Mouse (Mus musculus): ENCODE results near the gene Adam17. TPM values are rescaled to one million over a fixed set of nuclear protein-coding genes. Genes with fewer than 3 reads are reported as not detected.
A peak's percentile ranks its signal among the peaks of the same experiment; 100 is the strongest.

Adam17 gene
- 41.7 and 44.4 TPM in 2 replicates for polyA plus RNA-seq (2014; fragmentation: Nextera tagmentation; extraction: Ambion mirVana)

- DNase-seq (ENCODE audit: low spot score) = peak; percentile 94
- H3K4me2 ChIP-seq (ENCODE audit: low read depth, severe bottlenecking) = peak within 1 kb of the TSS; percentile 75
- no peaks in the 10 kb centered on the region for H3K9me3 ChIP-seq (ENCODE audit: control insufficient read depth, low read length)
- H3K27ac ChIP-seq (replicated peaks; ENCODE audit: low read depth, low read length) = peak within 1 kb of the TSS; percentile 89
- peak; percentile 94 for ATAC-seq (ENCODE audit: insufficient number of reproducible peaks, low FRiP score, low TSS enrichment, low read depth)
- no peaks in the 10 kb centered on the region for H3K4me1 ChIP-seq (ENCODE audit: control insufficient read depth, insufficient read depth, low read length)
- no peaks in the 10 kb centered on the region for H3K27me3 ChIP-seq (ENCODE audit: control insufficient read depth, insufficient read depth, low read length)
- H3K36me3 ChIP-seq (ENCODE audit: control insufficient read depth, insufficient read depth, low read length) = no peaks in the 10 kb centered on the region
- peak within 1 kb of the TSS; percentile 63 for H3K4me3 ChIP-seq (ENCODE audit: low read depth, low read length)
- H3K9ac ChIP-seq (ENCODE audit: low read length) = peak within 1 kb of the TSS; percentile 84
- WGBS = under 1% methylated on average over 55 of the region's 55 CpGs
Measured at GRCm38 (mm10) chr12:21373100-21373819, at the start of gene Adam17. Gene Adam17 (minus strand): TSS chr12:21373632.

- no peaks in the 10 kb centered on the region for H3K27me3 ChIP-seq (ENCODE audit: control insufficient read depth, insufficient read depth, low read length)
- H3K4me3 ChIP-seq (ENCODE audit: low read depth, low read length) = no peak overlapping the region
- DNase-seq (ENCODE audit: low spot score) (peak; percentile 25), ATAC-seq (ENCODE audit: insufficient number of reproducible peaks, low FRiP score, low TSS enrichment, low read depth) (no peak)
- no peak overlapping the region for H3K9ac ChIP-seq (ENCODE audit: low read length)
- H3K27ac ChIP-seq (replicated peaks; ENCODE audit: low read depth, low read length) = no peak overlapping the region
- no peaks in the 10 kb centered on the region for H3K4me1 ChIP-seq (ENCODE audit: control insufficient read depth, insufficient read depth, low read length)
- H3K4me2 ChIP-seq (ENCODE audit: low read depth, severe bottlenecking) = peak overlapping the region; percentile 58
- H3K9me3 ChIP-seq (ENCODE audit: control insufficient read depth, low read length) = no peaks in the 10 kb centered on the region
- H3K36me3 ChIP-seq (ENCODE audit: control insufficient read depth, insufficient read depth, low read length) = peaks cover 6% of the 10 kb centered on the region; the same call in 1 of the 2 replicates
- WGBS = 58% methylated on average over 11 of the region's 11 CpGs
Measured at GRCm38 (mm10) chr12:21418621-21419131, 45.2 kb upstream of the Adam17 start.

GRCm38 (mm10) chr12:21418083-21418482, 44.7 kb upstream of the Adam17 start:
- H3K9ac ChIP-seq (ENCODE audit: low read length) = peak overlapping the region; percentile 62
- H3K27ac ChIP-seq (replicated peaks; ENCODE audit: low read depth, low read length) = no peak overlapping the region
- H3K27me3 ChIP-seq (ENCODE audit: control insufficient read depth, insufficient read depth, low read length) = no peaks in the 10 kb centered on the region
- no peaks in the 10 kb centered on the region for H3K9me3 ChIP-seq (ENCODE audit: control insufficient read depth, low read length)
- H3K36me3 ChIP-seq (ENCODE audit: control insufficient read depth, insufficient read depth, low read length) = peaks cover 8% of the 10 kb centered on the region; the same call in 1 of the 2 replicates
- peak overlapping the region; percentile 58 for H3K4me2 ChIP-seq (ENCODE audit: low read depth, severe bottlenecking)
- ATAC-seq (ENCODE audit: insufficient number of reproducible peaks, low FRiP score, low TSS enrichment, low read depth) (no peak), DNase-seq (ENCODE audit: low spot score) (no peak)
- WGBS = 7% methylated on average over 10 of the region's 10 CpGs
- peak overlapping the region; percentile 59 for H3K4me3 ChIP-seq (ENCODE audit: low read depth, low read length)
- no peaks in the 10 kb centered on the region for H3K4me1 ChIP-seq (ENCODE audit: control insufficient read depth, insufficient read depth, low read length)

- ATAC-seq (ENCODE audit: insufficient number of reproducible peaks, low FRiP score, low TSS enrichment, low read depth) (peak; percentile 99), DNase-seq (ENCODE audit: low spot score) (peak; percentile 98)
- 0% methylated on average over 81 of the region's 103 CpGs for WGBS
- peak within 1 kb of the TSS; percentile 61 for H3K4me2 ChIP-seq (ENCODE audit: low read depth, severe bottlenecking)
- H3K27ac ChIP-seq (replicated peaks; ENCODE audit: low read depth, low read length) = peak within 1 kb of the TSS; percentile 95
- H3K27me3 ChIP-seq (ENCODE audit: control insufficient read depth, insufficient read depth, low read length) = no peaks in the 10 kb centered on the region
- peaks cover 5% of the 10 kb centered on the region; the same call in 1 of the 2 replicates for H3K9me3 ChIP-seq (ENCODE audit: control insufficient read depth, low read length)
- peak within 1 kb of the TSS; percentile 98 for H3K9ac ChIP-seq (ENCODE audit: low read length)
- H3K4me1 ChIP-seq (ENCODE audit: control insufficient read depth, insufficient read depth, low read length) = no peaks in the 10 kb centered on the region
- H3K4me3 ChIP-seq (ENCODE audit: low read depth, low read length) = peak within 1 kb of the TSS; percentile 59
- peaks cover 15% of the 10 kb centered on the region for H3K36me3 ChIP-seq (ENCODE audit: control insufficient read depth, insufficient read depth, low read length)
Measured at GRCm38 (mm10) chr12:21417100-21418070, 44.0 kb upstream of the Adam17 start, which contains the start of gene Ywhaq. Gene Ywhaq (minus strand): TSS chr12:21417637.

GRCm38 (mm10) chr12:21416506-21416905, 43.1 kb upstream of the Adam17 start:
- H3K27me3 ChIP-seq (ENCODE audit: control insufficient read depth, insufficient read depth, low read length) = no peaks in the 10 kb centered on the region
- H3K9ac ChIP-seq (ENCODE audit: low read length) = peak overlapping the region; percentile 80
- WGBS = under 1% methylated on average over 13 of the region's 15 CpGs
- H3K36me3 ChIP-seq (ENCODE audit: control insufficient read depth, insufficient read depth, low read length) = peaks cover 21% of the 10 kb centered on the region
- DNase-seq (ENCODE audit: low spot score) = peak; percentile 43
- no peak for ATAC-seq (ENCODE audit: insufficient number of reproducible peaks, low FRiP score, low TSS enrichment, low read depth)
- peaks cover 5% of the 10 kb centered on the region; the same call in 1 of the 2 replicates for H3K9me3 ChIP-seq (ENCODE audit: control insufficient read depth, low read length)
- H3K27ac ChIP-seq (replicated peaks; ENCODE audit: low read depth, low read length) = no peak overlapping the region
- no peaks in the 10 kb centered on the region for H3K4me1 ChIP-seq (ENCODE audit: control insufficient read depth, insufficient read depth, low read length)
- H3K4me3 ChIP-seq (ENCODE audit: low read depth, low read length) = peak overlapping the region; percentile 59
- H3K4me2 ChIP-seq (ENCODE audit: low read depth, severe bottlenecking) = peak overlapping the region; percentile 61

- H3K4me1 ChIP-seq (ENCODE audit: control insufficient read depth, insufficient read depth, low read length) = no peaks in the 10 kb centered on the region
- no peaks in the 10 kb centered on the region for H3K27me3 ChIP-seq (ENCODE audit: control insufficient read depth, insufficient read depth, low read length)
- ATAC-seq (ENCODE audit: insufficient number of reproducible peaks, low FRiP score, low TSS enrichment, low read depth) (no peak), DNase-seq (ENCODE audit: low spot score) (no peak)
- no peak overlapping the region for H3K9ac ChIP-seq (ENCODE audit: low read length)
- WGBS = 90% methylated on average over 2 of the region's 2 CpGs
- no peak overlapping the region for H3K4me3 ChIP-seq (ENCODE audit: low read depth, low read length)
- H3K36me3 ChIP-seq (ENCODE audit: control insufficient read depth, insufficient read depth, low read length) = peaks cover 41% of the 10 kb centered on the region
- no peak overlapping the region for H3K4me2 ChIP-seq (ENCODE audit: low read depth, severe bottlenecking)
- peaks cover 5% of the 10 kb centered on the region; the same call in 1 of the 2 replicates for H3K9me3 ChIP-seq (ENCODE audit: control insufficient read depth, low read length)
- H3K27ac ChIP-seq (replicated peaks; ENCODE audit: low read depth, low read length) = no peak overlapping the region
Measured at GRCm38 (mm10) chr12:21410620-21411019, 37.2 kb upstream of the Adam17 start.

GRCm38 (mm10) chr12:21409651-21410050, 36.2 kb upstream of the Adam17 start:
- Histone ChIP-seq H3K36me3 (ENCODE audit: control insufficient read depth, insufficient read depth, low read length) (peaks cover 39% of the 10 kb centered on the region), H3K9ac (ENCODE audit: low read length) (no peak overlapping the region), H3K4me3 (ENCODE audit: low read depth, low read length) (no peak overlapping the region), H3K4me2 (ENCODE audit: low read depth, severe bottlenecking) (no peak overlapping the region), H3K27ac (replicated peaks; ENCODE audit: low read depth, low read length) (no peak overlapping the region), H3K9me3 (ENCODE audit: control insufficient read depth, low read length) (peaks cover 5% of the 10 kb centered on the region; the same call in 1 of the 2 replicates), H3K4me1 (ENCODE audit: control insufficient read depth, insufficient read depth, low read length) (no peaks in the 10 kb centered on the region), H3K27me3 (ENCODE audit: control insufficient read depth, insufficient read depth, low read length) (no peaks in the 10 kb centered on the region)
- ATAC-seq (ENCODE audit: insufficient number of reproducible peaks, low FRiP score, low TSS enrichment, low read depth) = no peak
- no peak for DNase-seq (ENCODE audit: low spot score)
- 100% methylated on average over 3 of the region's 3 CpGs for WGBS
